Mouse (Mus musculus) stomach, embryonic 14.5 days (tissue): ENCODE measurements at regions not wholly inside any gene's neighbourhood (a gene's known extent, or its start where the extent isn't known, plus 50 kb on each side); places are given as distances from the start of the nearest gene placed in this dataset.

Experiments
- ATAC-seq: fragments of 200-750 bp; cut with Nextera tagmentation; 2 replicates; pipeline ENCODE4 v1.8.0; 2017; ENCODE audit warnings: low read depth, moderate TSS enrichment; ENCODE audit not compliant: insufficient number of reproducible peaks, insufficient read depth, low FRiP score
- H3K27ac ChIP-seq: fragments of 300-500 bp; sonication (generic); 2 replicates; pipeline ENCODE4 v1.5.1; 2014; ENCODE audit warnings: mild to moderate bottlenecking, low read length, moderate library complexity, mixed read lengths
- H3K27me3 ChIP-seq: fragments of 300-500 bp; sonication (generic); 2 replicates; pipeline ENCODE4 v1.6.1; 2014; ENCODE audit warnings: low read length, control low read depth, mixed read lengths; ENCODE audit not compliant: control insufficient read depth, insufficient read depth
- H3K36me3 ChIP-seq: fragments of 300-500 bp; sonication (generic); 2 replicates; pipeline ENCODE4 v1.6.1; 2014; ENCODE audit warnings: mild to moderate bottlenecking, control low read depth, low read length, moderate library complexity, mixed read lengths; ENCODE audit not compliant: control insufficient read depth, insufficient read depth
- H3K4me1 ChIP-seq: fragments of 300-500 bp; sonication (generic); 2 replicates; pipeline ENCODE4 v1.6.1; 2014; ENCODE audit warnings: low read length, control low read depth, mixed read lengths; ENCODE audit not compliant: control insufficient read depth, insufficient read depth
- H3K4me2 ChIP-seq: fragments of 300-500 bp; sonication (generic); replicated peaks from 2 replicates; pipeline ENCODE4 v1.6.1; 2014; ENCODE audit warnings: low read depth, low read length, control low read depth
- H3K4me3 ChIP-seq: fragments of 300-500 bp; sonication (generic); 2 replicates; pipeline ENCODE4 v1.5.1; 2014; ENCODE audit warnings: low read depth, low read length, control low read depth
- H3K9ac ChIP-seq: fragments of 300-500 bp; sonication (generic); replicated peaks from 2 replicates; pipeline ENCODE4 v1.6.1; 2014; ENCODE audit warnings: low read depth, mild to moderate bottlenecking, control low read depth, low read length, moderate library complexity, mixed read lengths
- H3K9me3 ChIP-seq: fragments of 300-500 bp; sonication (generic); 2 replicates; pipeline ENCODE4 v1.6.1; 2016; ENCODE audit warnings: low read depth, low read length, control low read depth; ENCODE audit not compliant: control insufficient read depth
- WGBS: fragments of 180-500 bp; shearing (Covaris S2); extraction: QIAGEN DNeasy Blood & Tissue Kit; methylation state at CpG from one replicate; pipeline ENCODE4 v1.1.7; 2014; 5-methylcytosine and 5-hydroxymethylcytosine counted together

DNA sequence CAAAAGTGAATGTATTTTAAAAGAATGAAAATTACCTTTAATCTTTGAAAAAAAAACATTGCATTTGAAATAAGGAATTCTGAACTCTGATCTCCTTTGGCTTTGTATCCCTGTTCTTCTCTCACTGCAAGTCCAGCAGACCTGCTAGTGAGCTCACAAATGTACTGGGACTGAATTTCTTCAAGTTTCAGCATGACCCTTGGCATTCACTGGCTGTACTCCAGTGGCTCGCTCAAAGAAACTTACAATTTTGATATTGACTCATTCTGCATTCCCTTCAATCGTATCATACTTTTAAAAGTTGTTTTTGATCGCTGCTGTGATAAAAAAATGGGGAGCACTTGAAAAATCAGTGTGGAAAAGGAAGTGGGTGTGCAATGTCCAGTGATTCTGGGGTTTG, 456.6 kb downstream of the Cd109 start:
- no peaks in the 10 kb centered on the region for H3K36me3 ChIP-seq
- no peaks in the 10 kb centered on the region for H3K4me1 ChIP-seq
- WGBS, result 70% methylated on average over 3 of the region's 3 CpGs
- no peaks in the 10 kb centered on the region for H3K27me3 ChIP-seq
- H3K4me2 ChIP-seq, result no peak overlapping the region
- no peak for ATAC-seq
- no peaks in the 10 kb centered on the region for H3K9me3 ChIP-seq
- no peak overlapping the region for H3K9ac ChIP-seq
- H3K27ac ChIP-seq, result no peak overlapping the region
- H3K4me3 ChIP-seq, result no peak overlapping the region

DNA sequence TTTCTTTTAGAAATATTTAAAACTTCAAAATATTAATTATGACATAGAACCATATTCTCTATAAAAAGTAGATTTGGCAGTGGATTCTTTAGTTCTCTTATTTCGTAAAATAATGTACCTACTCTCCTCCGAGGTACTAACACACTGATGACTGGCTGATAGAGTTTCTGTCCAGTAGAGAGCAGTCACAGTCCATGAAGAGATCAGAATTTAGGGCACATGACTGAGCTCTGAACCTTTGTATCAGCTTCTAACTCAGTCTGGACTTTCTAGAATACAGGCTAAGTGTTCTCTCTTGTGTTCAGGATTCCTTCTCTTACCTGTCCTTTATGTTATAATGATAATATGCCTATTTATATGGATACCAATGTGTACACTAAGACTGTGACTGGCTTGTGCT, 494.3 kb downstream of the Cd109 start:
- WGBS, result 59% methylated on average over 2 of the region's 2 CpGs
- peak; percentile 65; the same call in 1 of the 2 replicates for ATAC-seq

DNA sequence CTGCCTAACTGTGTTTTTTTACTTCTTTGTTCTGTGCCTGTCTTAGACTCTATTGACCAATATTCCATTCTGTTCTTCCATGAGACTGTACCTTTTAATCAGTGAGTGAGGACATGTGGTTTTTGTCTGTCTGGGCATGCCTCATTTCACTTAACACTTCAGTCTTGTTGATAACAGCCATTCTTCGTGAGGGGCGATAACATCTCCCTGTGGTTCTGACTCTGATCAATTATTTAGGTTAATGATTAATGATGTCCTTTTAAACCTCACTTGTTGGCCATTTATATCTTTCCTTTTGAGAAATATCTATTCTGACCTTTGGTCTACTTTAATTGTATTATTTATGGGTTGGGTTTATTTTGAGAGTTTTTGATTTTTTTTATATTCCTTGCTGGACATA, 496.0 kb downstream of the Cd109 start:
- 30% methylated on average over 2 of the region's 2 CpGs for WGBS
- no peaks in the 10 kb centered on the region for H3K36me3 ChIP-seq
- no peak for ATAC-seq
- H3K4me1 ChIP-seq, result no peaks in the 10 kb centered on the region
- no peaks in the 10 kb centered on the region for H3K27me3 ChIP-seq
- H3K4me2 ChIP-seq, result no peak overlapping the region
- no peak overlapping the region for H3K27ac ChIP-seq
- H3K4me3 ChIP-seq, result no peak overlapping the region
- H3K9me3 ChIP-seq, result no peaks in the 10 kb centered on the region
- no peak overlapping the region for H3K9ac ChIP-seq

More for the DNA sequence above, 494.3 kb downstream of the Cd109 start:
- H3K4me1 ChIP-seq, result no peaks in the 10 kb centered on the region
- no peak overlapping the region for H3K4me2 ChIP-seq
- no peak overlapping the region for H3K27ac ChIP-seq
- H3K9me3 ChIP-seq, result no peaks in the 10 kb centered on the region
- H3K9ac ChIP-seq, result no peak overlapping the region
- no peak overlapping the region for H3K4me3 ChIP-seq
- no peaks in the 10 kb centered on the region for H3K27me3 ChIP-seq
- no peaks in the 10 kb centered on the region for H3K36me3 ChIP-seq

DNA sequence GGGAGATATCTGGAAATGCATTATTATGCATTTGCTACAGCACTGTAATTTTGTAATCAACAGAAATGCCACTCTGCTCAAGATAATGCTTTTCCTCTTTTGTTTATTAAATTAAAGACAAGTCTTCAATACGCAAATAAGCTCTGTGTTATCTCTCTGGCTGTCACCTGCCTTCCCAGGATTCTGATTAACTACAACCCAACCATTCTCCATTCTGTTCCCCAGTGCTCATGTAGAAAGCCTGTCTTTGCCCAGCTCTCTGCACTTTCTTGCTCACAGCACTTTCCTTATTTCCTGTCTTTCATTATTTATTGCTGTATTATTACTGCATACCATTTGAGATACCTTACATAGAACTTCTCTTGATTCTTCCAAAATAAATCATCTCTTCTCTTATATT, 525.6 kb downstream of the Cd109 start:
- no peak overlapping the region for H3K4me2 ChIP-seq
- ATAC-seq, result no peak
- H3K4me1 ChIP-seq, result no peaks in the 10 kb centered on the region
- no peaks in the 10 kb centered on the region for H3K9me3 ChIP-seq
- no peaks in the 10 kb centered on the region for H3K27me3 ChIP-seq
- H3K4me3 ChIP-seq, result no peak overlapping the region
- no peak overlapping the region for H3K9ac ChIP-seq
- 44% methylated on average over 1 of the region's 1 CpGs for WGBS
- no peak overlapping the region for H3K27ac ChIP-seq
- H3K36me3 ChIP-seq, result no peaks in the 10 kb centered on the region

DNA sequence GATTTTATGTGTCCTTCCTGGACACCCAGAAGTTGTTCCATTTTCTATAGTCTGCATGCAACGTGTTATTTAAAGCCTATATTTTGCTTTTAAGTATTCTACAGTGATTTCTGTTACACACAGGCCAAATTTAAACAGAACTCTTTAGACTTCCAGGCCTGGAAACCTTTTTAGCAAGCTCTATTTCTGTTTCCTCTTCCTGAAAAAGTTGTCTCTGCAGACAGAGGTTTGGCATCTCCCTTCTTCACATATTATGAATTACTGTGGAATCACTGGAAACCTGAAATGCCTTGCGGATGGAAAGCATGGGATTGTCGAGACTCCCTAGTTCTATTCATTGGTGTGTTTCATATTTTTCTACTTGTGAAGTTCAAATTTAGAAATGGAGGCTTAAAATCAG, 530.7 kb downstream of the Cd109 start:
- Histone ChIP-seq H3K4me3 (no peak overlapping the region), H3K4me1 (no peaks in the 10 kb centered on the region), H3K27me3 (no peaks in the 10 kb centered on the region), H3K4me2 (no peak overlapping the region), H3K9me3 (no peaks in the 10 kb centered on the region), H3K27ac (no peak overlapping the region), H3K9ac (no peak overlapping the region), H3K36me3 (no peaks in the 10 kb centered on the region)
- no peak for ATAC-seq
- 77% methylated on average over 3 of the region's 3 CpGs for WGBS

DNA sequence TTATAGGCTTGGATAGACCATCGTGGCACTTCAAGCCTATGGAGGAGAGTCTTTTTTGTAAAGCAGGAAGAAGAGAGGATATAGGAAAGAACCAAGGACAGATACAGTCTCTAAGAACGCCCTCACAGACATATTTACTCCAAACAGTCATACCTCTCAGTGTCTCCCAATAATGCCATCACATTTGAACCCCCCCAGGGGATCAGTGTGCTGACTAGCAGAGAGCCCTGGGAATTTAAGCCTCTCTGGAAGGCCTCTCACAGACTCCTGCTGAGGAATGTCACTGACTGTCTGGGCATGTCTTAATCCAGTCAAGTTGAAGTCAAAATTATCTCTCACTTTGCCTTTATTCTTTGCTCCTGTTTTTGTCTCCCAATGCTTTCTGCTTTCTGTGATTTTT, 550.2 kb downstream of the Cd109 start:
- 64% methylated on average over 2 of the region's 2 CpGs for WGBS
- ATAC-seq, result no peak
- Histone ChIP-seq H3K27ac (no peak overlapping the region), H3K4me2 (no peak overlapping the region), H3K9ac (no peak overlapping the region), H3K9me3 (no peaks in the 10 kb centered on the region), H3K4me3 (no peak overlapping the region), H3K36me3 (no peaks in the 10 kb centered on the region), H3K27me3 (no peaks in the 10 kb centered on the region), H3K4me1 (no peaks in the 10 kb centered on the region)

DNA sequence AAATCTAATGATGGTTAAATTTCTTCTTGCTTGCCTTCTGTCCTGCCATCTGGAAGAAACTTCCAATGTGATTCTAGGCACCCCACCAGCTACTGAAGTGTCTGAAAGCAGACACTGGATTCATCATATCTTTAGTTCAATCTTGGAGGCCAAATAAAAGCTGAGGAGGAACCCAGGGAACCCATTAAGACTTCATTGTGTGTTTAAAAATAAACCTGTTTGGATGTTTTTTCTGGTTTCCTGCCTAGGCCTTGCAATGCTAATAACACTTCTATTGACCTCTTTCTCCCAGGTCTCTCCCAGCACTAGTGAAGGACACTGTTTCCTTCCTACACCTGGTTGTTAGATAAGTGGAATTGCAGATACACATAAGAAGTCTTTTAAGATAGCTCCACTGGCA, 545.6 kb downstream of the Col12a1 start:
- H3K9ac ChIP-seq, result no peak overlapping the region
- ATAC-seq, result no peak
- H3K9me3 ChIP-seq, result no peaks in the 10 kb centered on the region
- H3K4me3 ChIP-seq, result no peak overlapping the region
- H3K27ac ChIP-seq, result no peak overlapping the region
- no peaks in the 10 kb centered on the region for H3K27me3 ChIP-seq
- no peaks in the 10 kb centered on the region for H3K4me1 ChIP-seq
- no peaks in the 10 kb centered on the region for H3K36me3 ChIP-seq
- no peak overlapping the region for H3K4me2 ChIP-seq

DNA sequence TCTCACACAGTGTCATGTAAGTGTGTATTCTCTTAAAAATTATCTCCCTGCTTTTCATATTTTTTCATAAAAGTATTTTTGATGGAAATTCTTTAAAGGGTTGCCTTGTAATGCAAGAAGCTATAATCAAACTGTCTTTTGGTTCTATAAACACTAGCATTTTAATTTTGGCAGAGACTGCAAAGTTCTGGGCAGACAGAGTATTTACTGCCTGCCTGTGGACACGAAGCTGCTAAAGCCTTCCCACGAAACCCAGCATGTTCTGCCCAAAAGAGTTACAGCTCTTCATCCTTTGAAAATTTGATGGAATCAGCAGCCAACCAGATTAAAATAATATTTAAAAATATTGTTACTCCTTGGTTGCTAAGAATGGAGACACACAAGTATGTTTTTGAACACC, 538.7 kb downstream of the Col12a1 start:
- ATAC-seq, result no peak
- 48% methylated on average over 2 of the region's 2 CpGs for WGBS

DNA sequence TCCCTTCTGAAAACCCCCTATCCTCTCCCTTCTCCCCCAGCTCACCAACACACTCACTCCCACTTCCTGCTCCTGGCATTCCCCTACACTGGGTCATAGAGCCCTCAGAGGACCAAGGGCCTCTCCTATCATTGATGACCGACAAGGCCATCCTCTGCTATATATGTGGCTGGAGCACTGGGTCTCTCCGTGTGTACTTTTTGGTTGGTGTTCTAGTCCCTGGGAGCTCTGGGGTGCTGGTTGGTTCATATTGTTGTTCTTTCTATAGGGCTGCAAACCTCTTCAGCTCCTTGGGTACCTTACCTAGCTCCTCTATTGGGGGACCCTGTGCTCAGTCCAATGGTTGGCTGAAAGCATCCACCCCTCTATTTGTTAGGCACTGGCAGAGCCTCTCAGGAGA, 523.2 kb downstream of the Col12a1 start:
- Histone ChIP-seq H3K4me1 (no peaks in the 10 kb centered on the region), H3K9me3 (no peaks in the 10 kb centered on the region), H3K36me3 (no peaks in the 10 kb centered on the region), H3K9ac (no peak overlapping the region), H3K27me3 (no peaks in the 10 kb centered on the region), H3K27ac (no peak overlapping the region), H3K4me2 (no peak overlapping the region), H3K4me3 (no peak overlapping the region)
- ATAC-seq, result no peak
- 87% methylated on average over 2 of the region's 2 CpGs for WGBS

More for the DNA sequence above, 538.7 kb downstream of the Col12a1 start:
- H3K27me3 ChIP-seq, result no peaks in the 10 kb centered on the region
- H3K9me3 ChIP-seq, result no peaks in the 10 kb centered on the region
- no peak overlapping the region for H3K27ac ChIP-seq
- H3K4me1 ChIP-seq, result no peaks in the 10 kb centered on the region
- H3K4me2 ChIP-seq, result no peak overlapping the region
- H3K36me3 ChIP-seq, result no peaks in the 10 kb centered on the region
- no peak overlapping the region for H3K9ac ChIP-seq
- no peak overlapping the region for H3K4me3 ChIP-seq
